15 mouse cellular contexts compared by ENCODE assay signal in the genomic region with DNA sequence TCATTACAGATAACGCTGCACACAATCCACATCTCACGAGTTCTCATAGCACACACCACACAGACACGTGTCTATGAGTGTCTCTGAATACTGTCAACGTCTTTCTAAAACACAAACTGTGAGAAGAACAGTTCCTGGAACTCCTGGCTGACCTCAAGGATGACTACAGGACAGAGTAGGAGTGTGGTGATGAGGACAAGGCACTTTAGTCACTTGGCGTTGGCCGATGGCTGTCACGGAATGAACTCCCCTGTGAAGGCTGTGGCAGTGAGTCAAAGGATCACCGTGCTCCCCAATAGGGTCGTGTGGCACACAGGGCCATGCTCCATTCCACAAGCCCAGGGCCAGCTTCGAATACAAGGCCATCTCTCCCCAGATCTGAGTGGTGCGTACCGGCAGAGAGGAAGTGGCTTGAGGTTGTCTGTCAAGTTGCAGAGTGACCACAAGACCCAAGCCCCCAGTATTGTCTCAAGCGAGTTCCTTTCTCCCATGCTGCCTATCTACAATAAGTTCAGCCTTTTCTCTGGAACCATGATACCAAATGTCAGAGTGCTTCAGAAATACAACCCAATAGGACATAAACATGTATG. TPM values are rescaled to one million over a fixed set of nuclear protein-coding genes. Genes with fewer than 3 reads are reported as not detected.
"Had no signal": no experiment of that assay in that cellular context is flagged by ENCODE, and none has a peak within 500 bp of the region (broad histone marks: within the 10 kb centered on the region; RNA-seq: fewer than 3 reads in every experiment).

No protein-coding gene starts in this region.

- DNase-seq: kidney, adult 8-10 months; kidney, postnatal 36 days; layer of hippocampus, adult 9-11 months; layer of hippocampus, postnatal 36 days; liver; liver, embryonic 13.5 days; liver, postnatal 0 days; midbrain, embryonic 14.5 days; thymus, postnatal 4 days had no signal

- H3K4me3 ChIP-seq: limb, embryonic 12.5 days; liver, embryonic 13.5 days; myocyte; neural tube, embryonic 12.5 days had no signal

- H3K4me2 ChIP-seq: limb, embryonic 12.5 days; liver, embryonic 13.5 days; neural tube, embryonic 12.5 days had no signal

- H3K9ac ChIP-seq: limb, embryonic 12.5 days; liver, embryonic 13.5 days; liver, postnatal 0 days; neural tube, embryonic 12.5 days had no signal

- H3K27me3 ChIP-seq: limb, embryonic 12.5 days had no signal

- H3K27ac ChIP-seq: limb, embryonic 12.5 days; liver, embryonic 13.5 days; macrophage; neural tube, embryonic 12.5 days; stomach, postnatal 0 days had no signal

- H3K36me3 ChIP-seq: limb, embryonic 12.5 days; liver, embryonic 13.5 days; neural tube, embryonic 12.5 days had no signal

- H3K9me3 ChIP-seq: limb, embryonic 12.5 days; liver, embryonic 13.5 days; neural tube, embryonic 12.5 days had no signal

- ATAC-seq: intestine, postnatal 0 days; liver, postnatal 0 days had no signal

RNA-seq across cellular contexts. Expression of a gene that starts 2.6 kb away (rescaled TPM):
- polyA plus RNA-seq: macrophage had no signal
